Mouse (Mus musculus) spleen, embryonic (tissue): Measurements from ENCODE around the gene Spin4.

Source experiments
- CTCF ChIA-PET: fragments of 350-600 bp; sonication (Branson Sonifier 250); formaldehyde crosslinking; loops from one replicate; lab custom pipeline; 2022; lab: Charles Lee

The Spin4 gene

GRCm38 (mm10) chrX:95026361-95026892 is at the start of gene Spin4:
Spin4 (minus strand) TSS chrX:95026682.
- CTCF ChIA-PET: no interaction called here

DNA sequence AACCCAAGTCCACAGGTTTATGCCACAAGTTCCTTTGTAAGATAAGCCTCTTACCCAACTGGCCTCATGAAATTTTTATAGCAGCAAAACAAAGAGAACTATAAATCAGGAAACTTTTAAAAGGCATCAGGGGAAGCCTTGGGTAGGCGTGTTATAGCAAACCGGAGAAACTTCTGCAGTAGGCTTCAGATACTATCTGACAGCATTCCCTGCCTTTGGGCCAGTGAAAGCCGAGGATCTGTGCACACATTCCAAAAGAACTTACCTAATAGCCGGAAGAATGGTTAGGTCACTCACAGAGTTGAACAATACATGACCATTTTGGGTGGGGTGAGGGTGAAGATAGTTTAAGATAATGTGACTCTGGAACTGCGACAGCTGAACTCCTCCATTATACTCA is 1.4 kb upstream of the Spin4 start:
- CTCF ChIA-PET: no interaction called here

GRCm38 (mm10) chrX:95025779-95026360 is 612 bp downstream of the Spin4 start:
- CTCF ChIA-PET: no interaction called here

GRCm38 (mm10) chrX:95012033-95012432 is 14.4 kb downstream of the Spin4 start:
- CTCF ChIA-PET: no interaction called here

DNA sequence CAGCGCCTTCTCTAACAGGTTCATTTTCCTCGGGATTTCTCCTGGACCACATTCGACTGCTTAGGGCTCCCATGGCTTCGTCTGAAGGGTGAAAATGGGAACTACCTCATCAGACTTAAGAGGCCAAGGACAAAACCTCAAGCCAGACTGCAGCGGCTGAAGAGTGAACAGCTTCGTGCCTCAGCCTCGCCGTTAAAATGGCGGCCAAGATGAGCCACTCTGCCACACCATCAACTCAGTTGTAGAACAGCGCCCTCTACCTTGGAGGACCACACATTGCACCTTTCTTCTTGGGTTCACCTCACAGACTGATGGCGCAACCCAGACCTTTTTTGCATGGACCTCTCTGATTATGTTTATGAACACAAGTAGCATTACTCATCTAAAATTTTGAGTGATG is 27.6 kb downstream of the Spin4 start:
- CTCF ChIA-PET: no interaction called here

DNA sequence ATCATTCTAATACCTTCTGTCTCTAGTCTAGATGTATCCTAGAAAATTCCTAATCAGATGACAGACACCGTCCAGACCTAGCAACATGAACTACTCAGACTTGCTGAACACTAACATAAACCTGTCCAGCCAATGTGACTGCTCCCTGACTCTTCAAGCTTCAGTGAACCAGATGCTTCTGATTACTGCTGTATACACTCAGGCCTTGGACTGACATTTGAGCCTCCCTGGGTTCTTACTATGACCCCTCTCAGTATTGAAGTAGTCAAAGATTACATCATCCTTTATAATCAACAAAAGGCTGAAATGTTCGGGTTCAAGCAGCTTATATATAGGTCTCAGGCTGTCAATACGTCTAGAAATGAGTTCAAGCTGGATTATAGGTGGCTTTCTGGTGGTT is 32.4 kb downstream of the Spin4 start:
- CTCF ChIA-PET: no interaction called here

DNA sequence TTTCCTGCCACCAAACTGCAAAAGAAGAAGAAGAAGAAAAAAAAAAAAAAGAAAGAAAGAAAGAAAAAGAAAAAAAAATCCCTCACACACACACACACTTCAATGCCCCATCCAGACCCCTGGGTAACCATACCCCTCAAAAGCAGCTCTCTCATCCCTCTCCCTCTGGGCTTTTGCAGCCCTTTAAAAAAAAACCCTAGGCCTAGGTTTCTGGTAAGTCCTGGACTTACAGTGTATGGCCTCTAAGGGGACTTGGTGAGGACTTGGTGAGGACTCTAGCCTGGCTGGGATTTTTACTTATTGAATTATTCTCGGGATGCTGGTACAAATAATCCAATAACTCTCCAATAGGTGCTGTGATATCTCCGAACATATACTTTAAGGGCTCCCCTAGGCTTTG is 35.6 kb downstream of the Spin4 start:
- CTCF ChIA-PET: no interaction called here

DNA sequence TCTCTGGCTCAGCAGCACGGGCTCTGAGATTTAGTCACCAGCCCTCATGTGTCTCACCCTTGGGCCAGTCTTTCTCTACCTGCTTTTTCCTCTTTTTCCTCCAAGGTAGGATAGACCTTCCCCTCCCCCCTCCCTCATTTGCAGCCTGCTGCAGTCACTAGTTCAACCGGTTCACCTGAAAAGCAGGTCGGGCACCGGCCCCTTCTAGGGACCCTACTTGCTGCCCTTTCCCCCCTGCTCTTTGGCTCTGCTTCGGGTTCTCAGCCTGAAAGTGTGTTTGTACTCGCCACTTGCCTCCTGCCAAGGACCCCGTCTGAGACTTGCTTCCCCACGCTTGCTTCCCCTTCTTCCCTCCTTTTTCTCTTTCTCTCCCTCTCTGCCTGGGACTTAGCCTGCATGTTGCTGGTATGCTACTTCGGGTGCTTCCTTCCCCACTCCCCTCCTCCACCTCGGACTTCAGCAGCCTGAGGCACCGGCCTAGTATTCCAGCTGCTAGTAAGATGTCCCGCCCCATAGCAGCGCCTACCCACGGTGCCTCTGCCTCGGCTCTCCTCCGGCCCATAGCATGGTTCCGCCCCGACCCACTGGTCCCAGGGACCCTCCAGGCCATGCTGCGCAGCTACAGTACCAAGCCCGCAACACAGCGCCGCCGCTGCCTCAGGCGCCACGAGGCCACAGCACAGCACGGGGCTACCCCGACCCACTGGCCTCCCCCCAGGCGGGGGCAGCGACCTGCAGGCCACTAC is 36.2 kb downstream of the Spin4 start:
- CTCF ChIA-PET: no interaction called here
